Mouse (Mus musculus): ENCODE results near the gene Pf4. TPM values are rescaled to one million over a fixed set of nuclear protein-coding genes. Genes with fewer than 3 reads are reported as not detected.

The Pf4 gene
- polyA plus RNA-seq (2012; rRNA removed; ENCODE audit: low replicate concordance): 4.6 and 10.1 TPM in 2 replicates

DNA sequence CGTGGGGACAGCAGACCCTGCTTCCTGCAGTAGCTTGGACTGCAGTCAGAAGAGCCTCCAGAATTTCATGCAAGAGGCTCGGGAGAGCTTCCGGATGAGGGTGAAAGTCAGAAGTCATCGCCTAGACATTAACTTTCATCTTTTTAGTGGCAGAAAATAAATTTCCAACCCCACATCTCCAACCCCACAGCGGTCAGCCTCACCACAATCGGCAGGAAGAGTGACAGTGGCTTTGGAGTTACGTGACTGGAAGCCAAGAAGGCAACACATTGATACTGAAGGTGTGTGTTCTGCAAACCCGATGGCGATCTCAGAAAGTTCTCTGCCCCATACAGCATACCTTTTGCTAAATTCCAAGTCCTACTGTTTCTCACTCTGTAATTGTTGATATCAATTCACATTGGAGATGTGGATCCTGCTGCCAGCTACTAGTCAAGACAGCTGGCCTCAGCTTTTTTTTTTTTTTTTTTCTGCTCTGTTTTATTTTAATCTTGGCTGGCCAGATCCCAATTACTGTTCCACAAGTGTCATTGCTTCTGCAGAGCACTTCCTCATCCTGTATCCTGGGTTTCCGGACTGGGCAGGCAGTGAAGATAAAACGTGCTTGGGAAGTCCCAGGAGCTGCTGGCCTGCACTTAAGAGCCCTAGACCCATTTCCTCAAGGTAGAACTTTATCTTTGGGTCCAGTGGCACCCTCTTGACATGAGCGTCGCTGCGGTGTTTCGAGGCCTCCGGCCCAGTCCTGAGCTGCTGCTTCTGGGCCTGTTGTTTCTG is at the start of gene Pf4:
Gene Pf4 (plus strand): TSS at position 556 of the 774 bp plus-strand sequence.

DNA sequence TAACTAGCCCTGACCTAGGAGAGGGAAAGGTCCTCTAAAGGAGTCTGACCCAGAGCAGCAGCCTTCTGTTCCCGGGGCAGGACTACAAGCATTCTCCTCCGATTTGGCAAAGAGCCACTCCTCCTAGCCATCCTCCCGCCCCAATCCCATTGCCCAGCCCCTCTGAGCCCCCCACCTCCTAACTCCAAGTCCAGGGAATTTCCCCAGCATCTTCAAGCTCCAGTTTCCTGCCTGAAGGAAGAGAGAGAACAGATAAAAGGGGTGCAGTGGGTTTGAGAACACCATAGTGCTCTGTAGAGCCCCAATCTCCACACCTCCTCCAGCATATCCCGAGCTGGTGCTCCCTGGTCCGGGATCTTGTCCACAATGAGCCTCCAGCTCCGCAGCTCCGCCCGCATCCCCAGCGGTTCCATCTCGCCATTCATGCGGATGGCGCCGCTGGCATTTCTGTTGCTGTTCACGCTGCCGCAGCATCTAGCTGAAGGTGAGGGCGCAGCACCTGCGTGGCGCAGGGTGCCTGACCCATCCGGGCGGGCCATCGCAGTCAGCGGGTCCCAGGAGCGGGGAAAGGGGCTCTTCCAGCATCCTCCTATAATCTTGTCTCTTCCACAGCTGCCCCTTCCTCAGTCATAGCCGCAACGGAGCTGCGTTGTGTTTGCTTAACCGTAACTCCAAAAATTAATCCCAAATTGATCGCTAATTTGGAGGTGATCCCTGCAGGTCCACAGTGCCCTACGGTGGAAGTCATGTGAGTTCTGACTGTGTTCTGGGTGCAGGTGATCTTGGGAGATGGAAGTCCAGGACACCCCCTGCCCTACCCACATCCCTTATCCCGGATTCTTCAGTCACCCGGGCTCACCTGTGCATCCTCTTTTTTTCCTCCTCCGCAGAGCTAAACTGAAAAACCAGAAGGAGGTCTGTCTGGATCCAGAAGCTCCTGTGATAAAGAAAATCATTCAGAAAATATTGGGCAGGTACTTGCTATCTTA is 12.9 kb upstream of the Pf4 start, which contains the start of gene Cxcl5:
Gene Cxcl5 (plus strand): TSS at position 284 of the 989 bp plus-strand sequence.

DNA sequence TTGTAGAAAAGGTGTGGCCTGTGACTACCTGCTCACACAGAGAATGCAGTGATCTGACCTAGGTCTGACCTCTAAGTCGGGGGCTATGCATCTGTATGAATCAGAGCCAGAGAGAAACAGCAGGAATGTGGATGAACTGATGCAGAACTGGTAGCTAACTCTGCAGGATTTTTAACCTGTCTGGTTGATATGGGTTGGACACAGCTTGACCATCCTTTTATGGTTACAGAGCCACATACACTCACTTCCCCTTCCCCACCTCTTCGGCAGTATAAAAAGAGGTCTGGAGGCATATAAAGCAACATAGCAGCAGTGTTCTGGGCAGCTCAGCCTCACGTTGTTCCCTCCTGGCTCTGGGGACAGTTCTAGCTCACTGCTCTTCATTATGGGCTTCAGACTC is 4.0 kb upstream of the Pf4 start, which contains the start of gene Ppbp:
Gene Ppbp (plus strand): TSS at position 301 of the 400 bp plus-strand sequence.

DNA sequence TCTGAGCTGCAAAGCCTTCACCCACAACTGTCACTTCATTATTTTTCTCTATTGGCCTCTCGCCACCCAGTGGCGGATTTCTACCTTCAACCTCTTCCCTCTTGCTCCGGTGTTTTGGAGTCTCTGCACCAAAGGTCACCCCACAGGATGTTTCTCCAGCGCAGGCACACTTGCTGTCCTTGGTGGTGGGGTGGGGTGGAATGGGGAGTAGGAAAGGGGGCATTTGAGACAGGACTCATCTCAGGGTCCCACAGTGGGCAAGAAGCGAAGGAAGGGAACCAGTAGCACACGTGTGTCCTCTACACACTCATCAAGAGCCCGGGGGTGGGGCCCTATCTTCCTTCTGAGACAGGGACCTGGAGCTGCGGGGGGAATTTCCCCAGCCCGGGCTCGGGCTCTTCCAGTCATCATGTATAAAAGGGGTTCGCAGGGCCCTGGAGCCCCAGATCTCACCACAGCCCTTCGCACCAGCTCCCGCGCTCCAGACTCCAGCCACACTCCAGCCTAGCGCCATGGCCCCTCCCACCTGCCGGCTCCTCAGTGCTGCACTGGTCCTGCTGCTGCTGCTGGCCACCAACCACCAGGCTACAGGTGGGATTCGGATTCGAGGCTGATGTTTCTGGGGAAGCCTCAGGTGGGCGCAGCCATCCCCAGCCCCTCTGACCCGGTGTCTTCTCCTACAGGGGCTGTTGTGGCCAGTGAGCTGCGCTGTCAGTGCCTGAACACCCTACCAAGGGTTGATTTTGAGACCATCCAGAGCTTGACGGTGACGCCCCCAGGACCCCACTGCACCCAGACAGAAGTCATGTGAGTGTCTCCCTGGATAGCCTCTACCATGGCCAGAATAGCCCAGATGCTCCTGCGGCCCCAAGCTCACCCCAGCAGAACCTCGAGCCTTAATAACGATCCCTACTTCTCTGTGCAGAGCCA is 13.7 kb downstream of the Pf4 start, which contains the start of gene Cxcl3:
Gene Cxcl3 (plus strand): TSS at position 445 of the 930 bp plus-strand sequence.

DNA sequence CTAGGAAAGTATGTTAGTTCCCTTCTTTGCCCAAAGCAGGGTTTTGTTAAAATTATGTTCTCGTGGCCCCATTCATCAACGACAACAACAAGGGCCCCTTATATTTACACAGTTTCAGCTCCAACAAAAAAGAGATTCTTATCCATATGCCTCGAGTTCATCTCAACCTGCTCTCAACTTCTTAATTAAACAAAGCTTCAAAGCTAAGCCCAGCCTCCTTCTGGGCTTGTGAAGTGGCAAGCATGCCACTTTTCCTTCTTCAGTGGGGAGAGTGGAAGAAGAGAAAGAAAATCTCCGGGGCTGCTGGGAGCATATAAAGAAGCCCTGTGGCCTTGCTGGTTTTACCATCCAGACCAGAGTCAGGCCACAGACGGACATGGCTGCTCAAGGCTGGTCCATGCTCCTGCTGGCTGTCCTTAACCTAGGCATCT is 22.0 kb downstream of the Pf4 start, which contains the start of gene Cxcl15:
Gene Cxcl15 (plus strand): TSS at position 340 of the 431 bp plus-strand sequence.

Other genes starting within 250 kb of the Pf4 start
- gene 5830473C10Rik, start 211.3 kb upstream of the Pf4 start, polyA plus RNA-seq (2012; rRNA removed; ENCODE audit: low replicate concordance): not detected in 2 replicates
- 2.8 and 3.3 TPM in 2 replicates for gene Rassf6, start 131.8 kb upstream of the Pf4 start, polyA plus RNA-seq (2012; rRNA removed; ENCODE audit: low replicate concordance)
- gene Cxcl5, start 13.1 kb upstream of the Pf4 start, polyA plus RNA-seq (2012; rRNA removed; ENCODE audit: low replicate concordance): 0.31 and 0.96 TPM in 2 replicates
- gene Ppbp, start 3.9 kb upstream of the Pf4 start, polyA plus RNA-seq (2012; rRNA removed; ENCODE audit: low replicate concordance): 0.28 TPM in 2 replicates
- 0.09 and 0.56 TPM in 2 replicates for gene Cxcl3, start 13.7 kb downstream of the Pf4 start, polyA plus RNA-seq (2012; rRNA removed; ENCODE audit: low replicate concordance)
- not detected in 2 replicates for gene Cxcl15, start 22.1 kb downstream of the Pf4 start, polyA plus RNA-seq (2012; rRNA removed; ENCODE audit: low replicate concordance)
- 0.92 and 2.2 TPM in 2 replicates for gene Cxcl1, start 118.8 kb downstream of the Pf4 start, polyA plus RNA-seq (2012; rRNA removed; ENCODE audit: low replicate concordance)
- gene Cxcl2, start 131.4 kb downstream of the Pf4 start, polyA plus RNA-seq (2012; rRNA removed; ENCODE audit: low replicate concordance): 0.04 and 2.0 TPM in 2 replicates
- gene Mthfd2l, start 158.7 kb downstream of the Pf4 start, polyA plus RNA-seq (2012; rRNA removed; ENCODE audit: low replicate concordance): 28.6 and 61.9 TPM in 2 replicates